Mouse (Mus musculus) megakaryocyte, adult 5-6 weeks (primary cell): Measurements from ENCODE around the gene Hmga1. TPM values are rescaled to one million over a fixed set of nuclear protein-coding genes. Genes with fewer than 3 reads are reported as not detected.
A peak's percentile ranks its signal among the peaks of the same experiment; 100 is the strongest.

ENCODE experiments used
- ATAC-seq: 2 replicates; pipeline ENCODE4 v1.8.0; 2016; ENCODE audit warnings: mild to moderate bottlenecking, inconsistent platforms; ENCODE audit not compliant: poor library complexity, severe bottlenecking
- total RNA-seq, 2 experiments: library from RNA; stranded (forward) in 1 of 2; stranded (reverse) in 1 of 2; fragments of 153-499, 151-499 nt in 1 of 2; fragments of 221-1000, 200-1000 nt in 1 of 2; gene quantifications; 2 replicates each; pipeline versions ENCODE4 v1.2.3 to v1.2.4; 2015 to 2017

Hmga1 gene
- total RNA-seq (2015) (159 and 170 TPM in 2 replicates), total RNA-seq (2017) (89.8 and 99.6 TPM in 2 replicates)

DNA sequence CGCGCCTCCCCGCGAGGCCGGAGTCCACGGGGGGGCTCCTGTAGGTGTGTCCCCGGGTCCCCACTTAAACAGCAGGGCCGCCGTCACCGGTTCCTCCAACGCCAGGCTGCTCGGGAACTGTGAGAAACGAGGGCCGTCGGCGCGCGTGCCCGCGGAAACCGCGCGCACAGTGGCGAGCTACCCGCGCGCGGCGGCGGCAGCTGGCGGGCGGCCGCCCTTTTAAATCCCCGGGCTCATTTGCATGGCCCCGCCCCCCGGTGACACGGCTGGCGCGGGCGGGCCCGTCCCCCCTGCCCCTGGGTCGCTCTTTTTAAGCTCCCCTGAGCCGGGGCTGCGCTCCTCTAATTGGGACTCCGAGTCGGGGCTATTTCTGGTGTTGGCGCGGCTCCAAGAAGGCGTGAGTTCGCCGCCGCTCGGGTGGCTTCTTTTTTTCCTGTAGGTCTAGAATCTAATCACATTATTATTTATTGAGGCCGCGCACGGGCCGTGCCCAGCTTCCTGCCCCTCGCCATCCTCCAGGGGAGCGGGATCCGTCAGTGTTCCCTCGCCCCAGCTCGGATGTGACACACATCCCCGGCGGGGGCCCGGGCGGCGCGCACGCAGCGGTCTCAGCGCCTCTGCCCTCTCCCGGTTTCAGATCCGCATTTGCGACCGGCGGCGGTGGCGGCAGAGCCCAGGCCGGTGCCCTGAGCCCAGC, at the start of gene Hmga1:
Gene Hmga1, plus strand, starts transcription at position 183 of the 697 bp plus-strand sequence.
- ATAC-seq: peak; percentile 50

DNA sequence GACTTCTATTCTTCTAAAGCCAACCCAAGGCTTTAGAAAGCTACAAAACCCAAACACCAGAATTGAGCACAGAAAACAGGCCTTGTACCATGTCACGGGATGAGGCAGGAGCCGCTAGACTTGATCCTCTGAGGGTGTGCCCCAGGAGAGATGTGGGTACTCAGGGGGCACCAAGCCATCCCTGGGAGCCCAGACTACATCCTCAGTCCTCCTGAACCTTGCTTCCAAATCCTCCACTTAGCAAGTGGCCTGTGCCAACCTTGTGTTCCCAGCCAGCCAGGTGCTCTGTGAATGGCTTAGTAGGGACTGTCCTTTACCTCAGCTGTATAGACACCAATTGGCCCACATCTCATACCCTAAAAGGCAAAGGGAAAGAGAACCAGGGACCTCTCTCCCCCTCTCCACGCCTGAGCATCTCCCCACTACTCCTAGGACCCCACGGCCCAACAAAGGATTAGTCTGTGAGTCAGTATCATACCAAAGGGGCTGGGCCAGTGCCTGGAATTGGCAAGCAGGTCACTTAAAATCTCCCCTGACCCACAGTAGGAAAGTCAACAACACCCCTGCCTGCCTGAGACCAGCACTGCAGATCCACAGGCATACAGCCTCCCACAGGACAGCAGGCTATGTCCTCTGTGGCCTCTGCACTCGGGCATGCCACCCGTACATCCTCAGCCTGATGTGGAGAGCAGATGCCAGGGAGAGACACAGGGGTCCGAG, 49.3 kb upstream of the Hmga1 start:
- ATAC-seq: no peak

DNA sequence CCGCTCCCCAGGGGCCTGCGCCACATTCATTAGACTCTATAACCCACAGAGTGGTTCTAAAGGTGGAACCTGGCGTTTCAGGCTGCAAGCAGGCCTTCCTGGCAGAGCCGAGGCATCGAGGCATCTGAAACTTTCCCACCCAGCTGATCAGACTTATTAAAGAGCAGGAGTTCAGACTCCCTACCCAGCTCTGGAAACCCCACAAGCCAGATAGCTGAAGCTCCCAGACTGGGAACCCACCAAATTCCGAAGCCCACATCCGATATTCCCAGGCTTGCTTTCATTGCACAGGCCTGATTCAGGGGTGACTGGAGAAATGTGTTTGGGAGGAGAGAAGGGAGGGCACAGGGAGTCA, 48.7 kb upstream of the Hmga1 start:
- ATAC-seq: no peak

DNA sequence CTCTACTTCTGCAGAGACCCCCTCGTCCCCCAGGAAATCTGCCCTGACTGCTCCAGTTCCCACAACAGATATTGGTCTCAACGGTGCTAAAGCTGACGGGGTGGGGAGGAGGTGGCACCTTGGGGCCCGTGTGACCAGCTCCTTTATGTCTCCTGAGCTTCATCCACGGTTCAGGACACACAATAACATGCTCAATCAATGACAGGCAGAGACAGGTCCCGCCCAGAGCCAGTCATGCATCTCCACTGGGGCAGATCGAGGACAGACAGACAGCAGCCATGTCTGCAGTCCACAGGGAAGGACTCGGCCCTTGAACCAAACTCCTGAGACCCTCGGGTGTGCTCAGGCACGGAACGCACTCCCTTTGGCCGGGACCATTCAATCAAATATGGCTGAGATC, 48.3 kb upstream of the Hmga1 start:
- ATAC-seq: no peak

DNA sequence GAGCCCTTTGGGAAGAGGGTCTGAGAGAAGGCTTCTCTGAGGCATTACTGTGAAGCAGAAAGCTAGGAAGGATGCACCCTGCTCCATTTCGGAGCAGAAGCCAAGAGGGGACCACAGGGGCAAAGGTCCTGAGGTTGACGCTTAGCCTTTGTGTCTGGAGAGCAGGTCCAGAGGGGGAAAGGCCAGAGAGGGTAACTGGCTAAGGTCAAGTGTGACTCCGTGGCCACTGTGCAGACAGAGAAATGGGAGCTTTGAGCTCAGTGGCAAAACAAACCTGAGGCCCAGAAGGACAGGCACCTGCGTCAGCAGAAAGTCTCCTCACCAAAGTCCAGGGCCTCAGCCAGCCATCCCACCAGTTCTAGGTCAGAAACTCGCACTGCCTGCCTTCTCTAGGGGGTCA, 47.8 kb upstream of the Hmga1 start:
- no peak for ATAC-seq

DNA sequence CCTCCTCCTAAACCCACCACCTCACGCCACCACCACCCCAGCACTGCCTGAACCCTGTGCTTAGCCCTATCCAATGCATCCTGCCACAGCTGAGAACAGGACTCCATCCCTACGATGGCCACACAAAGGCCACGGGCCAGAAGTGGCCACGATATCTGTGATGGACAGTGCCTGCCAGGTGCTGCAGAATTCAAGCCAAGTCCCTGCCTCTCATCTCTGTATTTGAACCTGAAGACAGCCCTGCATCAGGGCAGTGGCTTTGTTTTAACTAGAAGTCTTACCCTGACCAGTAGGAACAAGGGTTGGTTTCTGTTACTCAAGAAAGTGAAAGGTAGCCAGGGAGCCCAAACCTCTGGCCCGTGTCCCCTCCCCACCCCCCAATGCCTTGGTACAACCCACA, 47.2 kb upstream of the Hmga1 start:
- no peak for ATAC-seq

DNA sequence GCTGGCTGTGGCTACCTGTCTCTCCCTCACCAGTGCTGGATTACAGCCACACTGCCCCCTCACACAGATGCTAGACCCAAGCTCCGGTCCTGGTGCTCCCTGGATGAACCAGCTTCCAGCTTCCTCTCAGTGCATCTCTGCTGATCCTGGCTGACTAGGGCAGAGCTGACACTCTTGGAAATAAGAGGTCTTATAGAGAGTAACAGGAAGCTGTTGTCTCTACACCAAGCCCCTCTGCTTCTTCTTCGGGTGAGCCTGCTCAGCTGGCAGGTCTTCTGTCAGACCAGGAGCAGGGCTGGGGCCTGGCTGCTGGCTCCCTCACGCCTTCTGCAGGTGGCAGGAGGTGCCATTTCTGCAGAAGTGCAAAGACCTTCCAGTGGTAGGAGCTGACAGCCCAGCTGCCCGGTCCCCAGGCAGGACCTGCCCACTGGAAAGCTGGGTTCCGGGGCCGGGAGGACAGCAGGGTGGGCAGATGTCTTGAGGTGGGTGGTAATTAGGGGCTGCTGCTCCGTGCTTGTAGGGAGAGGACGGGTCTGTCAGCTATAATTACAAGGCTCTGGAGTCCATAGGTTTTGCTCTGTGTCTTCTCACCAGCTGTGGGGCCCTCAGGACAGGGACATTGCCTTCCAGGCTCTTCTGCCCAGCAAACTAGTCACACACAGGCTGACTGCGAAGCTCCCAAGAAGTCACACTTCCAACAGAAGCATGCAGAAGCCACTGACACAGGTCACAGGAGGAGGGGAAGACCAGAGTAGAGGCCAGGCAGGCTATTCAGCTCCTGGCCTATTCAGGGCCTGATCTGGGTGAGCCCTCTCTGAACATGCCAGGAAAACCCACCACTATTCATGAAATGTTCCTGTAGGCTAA, 45.8 kb upstream of the Hmga1 start:
- no peak for ATAC-seq

DNA sequence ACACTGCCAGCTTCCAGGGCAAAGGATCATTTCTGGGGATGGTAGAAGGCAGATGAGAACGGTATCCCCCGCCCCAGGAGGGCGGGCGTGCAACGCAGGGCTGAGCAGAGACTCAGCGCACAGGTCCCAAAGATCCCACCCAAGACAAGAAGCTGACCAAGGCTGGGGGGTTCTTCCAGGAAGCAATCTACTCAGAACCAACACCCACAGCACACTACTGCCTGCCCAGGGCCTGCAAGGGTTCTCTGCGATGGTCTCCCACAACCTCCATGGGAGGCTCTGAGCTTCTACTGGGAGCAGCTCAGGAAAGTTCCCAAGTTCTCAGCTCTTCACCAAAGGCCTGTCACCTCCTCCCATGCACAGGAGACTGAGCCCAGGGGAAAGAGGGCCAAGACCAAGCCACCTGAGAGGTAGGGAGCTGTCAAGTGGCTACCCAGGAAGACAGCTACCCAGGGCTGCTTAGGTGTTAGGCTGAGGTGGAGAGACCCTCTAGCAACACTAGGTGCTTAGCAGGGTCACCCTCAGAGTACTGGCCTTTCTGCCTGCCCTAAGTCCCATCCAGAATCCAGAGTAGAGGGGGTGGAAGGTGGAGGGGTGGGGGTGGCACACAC, 45.1 kb upstream of the Hmga1 start:
- no peak for ATAC-seq

DNA sequence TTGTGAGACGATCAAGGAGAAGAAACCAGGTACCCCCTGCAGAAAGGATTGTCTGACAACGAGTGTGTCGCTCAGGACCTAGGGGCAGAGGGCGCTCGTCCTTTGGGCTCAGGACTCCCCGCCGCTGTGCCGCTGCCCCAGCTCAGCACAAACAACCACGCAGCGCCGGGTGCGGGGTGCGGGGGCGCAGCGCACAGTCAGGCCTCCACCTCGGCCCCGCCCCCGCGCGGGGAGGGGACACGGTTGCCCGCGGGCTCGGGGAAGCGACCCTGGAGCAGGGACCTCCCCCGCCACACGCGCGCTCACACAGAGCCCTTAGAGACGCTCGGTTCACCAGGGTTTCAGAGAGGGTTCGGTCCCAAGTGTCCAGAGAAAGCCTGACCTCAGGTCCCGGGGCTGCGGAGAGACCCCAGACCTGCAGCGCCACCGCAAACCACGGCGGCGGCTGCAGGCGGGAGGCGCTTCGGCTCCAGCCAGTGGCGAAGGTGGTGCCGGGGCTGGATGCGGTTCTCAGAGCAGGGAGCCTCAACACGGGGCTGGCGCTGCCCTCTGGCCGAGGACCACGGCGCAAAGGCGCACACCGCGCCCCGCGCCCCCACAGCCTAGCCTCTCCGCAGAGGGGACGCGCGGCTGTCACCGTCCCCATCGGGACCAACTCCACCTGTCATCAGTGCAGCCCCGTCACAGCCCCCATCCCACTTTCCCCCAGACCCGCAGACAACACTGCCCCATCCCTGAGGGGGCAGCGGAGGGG, 44.3 kb upstream of the Hmga1 start:
- no peak for ATAC-seq

DNA sequence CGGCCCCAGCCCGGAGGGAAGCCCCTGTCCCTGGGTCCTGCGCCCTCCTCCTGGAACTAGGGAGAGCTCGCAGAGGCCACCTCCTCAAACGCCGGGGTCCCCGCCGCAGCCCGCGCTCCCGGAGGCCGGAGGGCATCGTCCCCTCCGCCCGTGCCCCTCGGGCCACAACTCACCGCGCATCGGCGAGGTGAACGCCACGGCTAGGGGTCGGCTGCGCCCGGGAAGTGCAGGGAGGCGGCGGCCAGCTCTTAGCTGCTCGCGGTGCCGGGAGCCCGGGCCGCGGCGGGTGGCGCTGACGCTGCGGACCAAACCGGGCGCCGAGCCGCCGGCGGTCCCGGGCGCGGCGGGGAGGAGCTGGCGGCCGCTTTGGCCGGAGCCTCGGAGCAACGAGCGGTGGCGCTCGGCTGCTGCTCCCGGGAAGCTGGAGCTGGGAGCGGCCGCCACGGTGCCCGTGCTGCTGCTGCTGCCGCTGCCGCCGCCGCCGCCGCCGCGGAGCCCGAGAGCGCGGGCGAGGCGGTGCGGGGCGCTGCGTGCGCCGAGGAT, 43.6 kb upstream of the Hmga1 start:
- no peak for ATAC-seq

DNA sequence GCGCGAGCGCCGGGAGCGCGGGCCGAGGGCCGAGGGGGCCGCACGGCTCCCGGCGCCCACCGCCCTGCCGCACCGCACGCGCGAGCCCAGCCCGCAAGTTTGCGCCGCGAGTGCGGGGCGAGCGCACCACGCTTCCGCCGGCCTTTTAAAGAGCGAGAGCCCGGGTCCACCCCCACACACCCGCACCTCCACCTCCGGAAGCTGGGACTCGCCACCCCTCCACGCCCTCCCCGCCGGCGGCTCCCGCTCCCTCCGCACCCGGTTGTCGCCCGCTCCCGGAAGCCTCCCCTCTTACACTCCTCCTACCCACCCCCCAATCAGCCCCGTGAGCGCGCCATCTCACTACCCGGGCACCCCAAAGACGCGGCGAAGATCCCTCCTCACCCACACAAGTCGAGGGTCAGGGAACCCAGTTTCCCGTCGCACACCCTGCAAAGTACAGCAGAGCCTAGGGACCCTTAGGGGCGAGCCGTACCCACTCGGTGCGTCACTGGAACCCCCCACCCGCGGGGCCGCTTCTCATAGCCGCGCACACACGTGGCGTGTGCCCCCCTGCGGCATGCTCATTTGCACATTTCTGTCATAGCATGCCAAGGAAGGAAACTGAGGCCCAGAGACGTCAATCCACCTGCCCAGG, 42.9 kb upstream of the Hmga1 start:
- ATAC-seq: no peak

DNA sequence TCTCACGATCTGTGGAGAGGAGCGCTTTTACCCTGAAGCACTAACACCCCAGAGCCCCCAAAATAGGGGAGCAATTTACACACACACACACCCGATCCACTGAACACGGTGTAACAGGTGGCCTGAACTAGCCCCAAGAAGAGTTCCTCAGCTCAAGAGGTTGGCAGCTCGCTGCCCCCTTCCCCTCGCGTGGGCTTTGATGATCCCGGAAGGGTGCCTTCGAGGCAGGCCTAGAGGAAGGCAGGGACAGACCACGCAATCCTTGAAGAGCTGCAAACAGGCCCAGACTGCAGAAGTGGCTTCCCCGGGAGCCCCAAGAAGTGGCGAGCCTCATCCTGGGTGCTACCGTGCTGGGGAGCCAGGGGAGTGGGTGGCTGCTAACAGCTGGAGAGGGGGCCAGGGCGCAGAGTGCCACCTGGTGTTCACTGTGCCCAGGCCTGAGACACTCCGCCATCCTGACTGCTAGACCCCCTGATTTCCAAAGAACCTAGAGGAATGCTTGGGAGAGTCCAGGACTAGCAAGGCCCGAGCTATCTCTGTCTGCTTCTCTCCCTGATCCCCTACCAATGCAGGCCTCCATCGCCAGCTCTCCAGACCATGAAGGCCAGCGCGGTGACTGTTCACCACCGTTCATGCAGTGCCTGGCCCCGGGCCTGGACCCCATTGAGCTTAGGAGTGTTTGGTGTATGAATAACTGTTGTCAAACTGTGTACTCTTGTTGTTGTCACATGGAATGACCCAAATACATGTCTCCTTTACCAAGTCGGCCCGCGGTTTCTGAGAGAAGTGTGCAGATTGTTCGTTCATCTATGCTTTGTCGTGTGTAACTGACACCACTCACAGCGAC, 42.2 kb upstream of the Hmga1 start:
- no peak for ATAC-seq

DNA sequence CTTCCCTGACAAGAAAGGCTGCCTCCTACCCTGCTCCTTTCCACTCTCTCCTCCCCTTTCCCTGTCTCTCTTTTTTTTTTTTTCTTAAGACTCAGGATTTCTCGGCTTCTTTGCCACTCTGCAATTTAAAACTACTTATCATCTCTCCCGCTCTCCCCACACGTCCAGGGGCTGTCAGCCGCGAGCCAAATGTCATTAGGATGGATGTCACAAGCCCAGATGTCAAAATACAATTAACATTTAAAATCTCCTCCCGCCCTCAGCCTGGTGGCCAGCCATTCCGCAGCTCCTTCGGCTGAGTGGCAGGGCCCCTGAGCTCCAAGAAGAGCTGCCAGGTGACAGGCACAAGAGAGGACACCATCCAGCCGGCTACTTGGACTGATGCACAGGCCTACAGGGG, 38.0 kb upstream of the Hmga1 start:
- no peak for ATAC-seq

DNA sequence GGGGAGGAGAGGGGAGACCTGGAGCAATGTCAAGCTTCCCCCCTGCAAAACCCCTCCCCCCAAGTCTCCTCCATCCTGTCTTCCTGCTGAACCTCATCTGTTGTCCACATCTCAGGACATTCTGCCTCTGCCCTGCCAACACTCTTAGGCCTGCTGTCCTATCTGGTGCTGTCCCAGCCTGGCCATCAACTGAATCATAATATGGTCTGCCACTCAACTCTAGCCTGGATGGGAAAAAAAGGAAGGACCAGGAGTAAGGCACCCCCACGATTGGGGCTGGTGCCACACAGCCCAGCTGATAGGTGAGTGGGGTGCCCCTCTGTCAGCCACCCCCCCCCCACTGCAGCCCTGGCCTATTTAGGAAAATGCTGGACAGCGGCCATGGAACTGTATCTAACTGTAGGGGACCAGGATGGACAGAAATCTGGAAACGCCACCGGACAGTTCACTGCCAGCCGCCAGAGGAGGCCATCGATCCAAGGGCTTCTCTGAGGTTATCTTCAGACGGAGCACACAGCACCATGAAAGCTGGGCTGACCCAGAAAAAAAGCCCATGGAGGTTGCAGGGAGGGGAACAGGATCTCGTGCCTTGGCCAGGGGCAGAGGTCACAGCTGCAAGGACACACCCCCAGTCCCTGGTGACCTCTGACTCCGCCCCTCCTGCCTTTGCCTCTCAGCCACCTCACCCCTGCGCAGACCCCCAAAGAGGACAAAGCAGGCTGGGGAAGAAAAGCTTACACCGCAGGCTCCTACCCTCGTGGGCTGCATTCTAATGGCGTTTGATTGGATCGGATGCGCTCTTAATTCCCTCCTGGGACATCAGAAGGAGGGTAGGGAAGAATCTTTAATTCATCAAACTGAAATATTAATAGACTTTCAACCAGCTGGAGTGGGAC, 37.3 kb upstream of the Hmga1 start:
- no peak for ATAC-seq

DNA sequence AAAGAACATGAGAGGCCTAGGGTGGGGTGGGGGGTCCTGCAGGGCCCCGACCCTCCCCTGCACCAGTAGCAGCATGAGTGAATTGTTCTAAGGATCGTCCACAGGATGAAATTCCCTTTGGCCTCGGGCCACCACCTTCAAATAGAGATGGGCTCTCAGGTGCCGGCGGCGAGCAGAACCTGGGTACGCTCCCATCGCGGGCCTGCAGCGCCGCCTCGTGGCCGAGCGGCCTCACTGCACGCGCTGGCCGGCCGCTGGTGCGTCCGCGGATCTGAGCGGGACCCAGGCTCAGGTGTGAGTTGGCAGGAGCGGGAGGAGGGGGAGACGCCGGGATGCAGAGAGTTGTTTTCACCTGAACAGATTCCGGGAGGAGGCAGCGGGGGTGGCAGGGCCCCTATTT, 35.7 kb upstream of the Hmga1 start:
- ATAC-seq: peak; percentile 87

DNA sequence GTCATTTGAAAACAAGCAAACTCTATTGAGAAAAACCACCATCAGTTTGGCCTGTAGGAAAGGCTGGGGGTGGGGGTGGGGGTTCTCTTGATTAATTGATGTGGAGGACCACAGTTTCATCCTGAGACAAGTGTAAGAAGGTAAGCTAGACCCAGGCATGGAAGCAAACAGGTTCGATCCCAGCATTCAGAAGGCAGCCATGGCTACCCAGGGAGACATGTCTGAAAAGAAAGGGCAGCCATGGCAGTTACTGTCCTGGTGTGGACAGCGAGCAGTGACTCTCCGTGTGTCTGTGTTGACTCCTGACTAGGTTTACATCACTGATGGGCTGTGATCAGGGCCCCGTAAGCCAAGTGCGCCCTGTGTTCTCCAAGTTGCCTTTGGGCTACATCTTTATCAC, 35.0 kb upstream of the Hmga1 start, which contains the start of gene Grm4:
Gene Grm4, minus strand, starts transcription at position 101 of the 400 bp plus-strand sequence.
- ATAC-seq: no peak

DNA sequence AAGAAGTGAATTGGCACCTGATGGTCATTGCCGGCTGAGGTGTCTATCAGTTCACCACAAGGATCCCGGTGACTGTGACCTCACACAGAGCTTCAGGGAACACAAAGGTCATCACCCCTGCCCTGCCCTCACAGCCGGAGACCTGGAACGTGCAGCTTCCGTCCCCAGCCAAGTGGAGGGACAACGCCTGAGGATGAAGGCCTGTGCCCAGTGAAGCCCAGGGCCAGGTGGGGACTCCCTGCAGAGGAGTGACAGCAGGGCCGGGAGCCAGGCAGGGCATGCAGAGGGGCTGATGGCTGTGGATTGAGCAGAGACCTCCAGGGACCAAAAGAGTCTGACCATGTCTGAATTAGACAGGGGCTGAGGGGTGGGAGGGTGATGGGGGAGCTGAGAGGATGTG, 33.2 kb upstream of the Hmga1 start:
- ATAC-seq: no peak

DNA sequence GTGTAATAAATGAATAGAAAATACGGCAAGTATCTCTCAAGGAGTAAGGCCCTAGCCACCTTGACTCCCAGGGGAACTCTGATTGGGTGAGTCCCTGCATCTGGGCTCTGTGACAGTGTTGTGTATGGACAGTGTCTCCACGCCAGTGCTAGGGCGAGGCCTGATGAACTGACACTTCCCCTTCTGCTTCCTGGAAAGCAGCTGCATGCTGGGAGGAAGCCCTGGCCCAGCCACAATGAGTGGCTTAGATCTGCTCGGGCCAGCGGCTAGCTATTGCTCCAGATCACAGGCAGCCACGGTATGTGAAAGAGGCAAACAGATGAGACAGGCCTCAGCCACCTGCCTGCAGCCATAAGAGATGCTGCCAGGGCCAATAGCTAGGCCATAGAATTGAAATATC, 29.1 kb upstream of the Hmga1 start:
- peak; percentile 99 for ATAC-seq
